Mouse (Mus musculus): ENCODE measurements around the gene Pknox2. TPM values are rescaled to one million over a fixed set of nuclear protein-coding genes. Genes with fewer than 3 reads are reported as not detected.

The Pknox2 gene
- polyA plus RNA-seq, 1 experiment = 8.5 TPM

DNA sequence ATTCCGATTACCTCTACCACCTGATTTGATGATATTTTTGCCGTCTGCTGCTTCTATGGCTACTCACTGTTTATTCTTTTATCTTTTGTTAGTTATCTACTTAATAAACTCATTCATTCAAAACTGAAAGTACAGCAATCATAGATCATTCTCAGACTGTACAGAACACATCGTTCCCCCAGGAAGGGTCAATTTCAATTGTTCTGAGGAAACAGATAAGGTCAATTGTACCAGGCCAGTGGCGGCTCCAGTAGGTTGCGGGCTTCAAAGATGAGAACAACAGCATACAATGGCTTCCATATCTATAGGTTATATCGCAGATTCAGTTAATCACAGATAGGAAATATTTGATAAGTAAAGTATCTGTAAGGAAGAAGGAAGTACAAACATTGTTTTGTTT lies 66.9 kb downstream of the Pknox2 start:
- no peak overlapping the region for H3ac ChIP-seq (ENCODE audit: control insufficient read depth, insufficient read length, low read depth)
- H3K36me3 ChIP-seq (ENCODE audit: control insufficient read depth, insufficient read depth) = no peaks in the 10 kb centered on the region
- no peaks in the 10 kb centered on the region for H3K79me2 ChIP-seq (ENCODE audit: control insufficient read depth, insufficient read depth)
- TF ChIP-seq CTCF (IDR thresholded peaks at IDR 0.05; ENCODE audit: control insufficient read depth, insufficient read depth, insufficient read length) = no peak
- no peak for TF ChIP-seq MYOD1 (IDR thresholded peaks at IDR 0.05; ENCODE audit: control insufficient read depth, insufficient read length, low read depth)
- TF ChIP-seq USF1 (IDR thresholded peaks at IDR 0.05; ENCODE audit: low read depth) = no peak
- TF ChIP-seq MYOG (IDR thresholded peaks at IDR 0.05; ENCODE audit: control insufficient read depth, extremely low read depth, insufficient read length) = no peak
- no peak for TF ChIP-seq MAX (IDR thresholded peaks at IDR 0.05)
- no peak for TF ChIP-seq FOSL1 (IDR thresholded peaks at IDR 0.05; ENCODE audit: insufficient read depth, low read length, poor library complexity, severe bottlenecking)
- no peak for TF ChIP-seq CEBPB (IDR thresholded peaks at IDR 0.05; ENCODE audit: low read depth)
- no peaks in the 10 kb centered on the region for H3K79me3 ChIP-seq (ENCODE audit: low read depth)
- H3K27me3 ChIP-seq (ENCODE audit: control insufficient read depth, insufficient read depth, insufficient read length) = no peaks in the 10 kb centered on the region
- H3K4me3 ChIP-seq (ENCODE audit: insufficient read depth, poor library complexity, severe bottlenecking) = no peak overlapping the region

DNA sequence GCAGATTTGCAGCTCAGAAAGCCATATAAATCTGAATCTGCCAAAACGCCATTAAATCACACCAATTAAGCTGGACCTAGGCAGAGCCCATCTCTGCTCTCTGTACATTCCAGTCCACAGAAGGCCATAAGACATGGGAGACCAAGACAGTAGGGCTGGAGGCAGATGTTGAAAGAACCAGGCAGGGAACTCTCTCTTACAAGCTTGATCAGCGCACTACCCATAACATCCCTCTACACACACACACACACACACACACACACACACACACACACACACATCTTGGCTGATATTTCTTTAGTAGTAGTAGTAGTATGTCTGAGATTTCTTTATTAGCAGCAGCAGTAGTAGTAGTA lies 70.2 kb downstream of the Pknox2 start:
- Histone ChIP-seq H3K36me3 (ENCODE audit: control insufficient read depth, insufficient read depth) (no peaks in the 10 kb centered on the region), H3K79me3 (ENCODE audit: low read depth) (no peaks in the 10 kb centered on the region), H3K79me2 (ENCODE audit: control insufficient read depth, insufficient read depth) (no peaks in the 10 kb centered on the region), H3K4me3 (ENCODE audit: insufficient read depth, poor library complexity, severe bottlenecking) (no peak overlapping the region), H3K27me3 (ENCODE audit: control insufficient read depth, insufficient read depth, insufficient read length) (no peaks in the 10 kb centered on the region), H3ac (ENCODE audit: control insufficient read depth, insufficient read length, low read depth) (no peak overlapping the region)
- TF ChIP-seq FOSL1 (IDR thresholded peaks at IDR 0.05; ENCODE audit: insufficient read depth, low read length, poor library complexity, severe bottlenecking) (no peak), MYOG (IDR thresholded peaks at IDR 0.05; ENCODE audit: control insufficient read depth, extremely low read depth, insufficient read length) (no peak), MAX (IDR thresholded peaks at IDR 0.05) (no peak), CEBPB (IDR thresholded peaks at IDR 0.05; ENCODE audit: low read depth) (no peak), CTCF (IDR thresholded peaks at IDR 0.05; ENCODE audit: control insufficient read depth, insufficient read depth, insufficient read length) (no peak), MYOD1 (IDR thresholded peaks at IDR 0.05; ENCODE audit: control insufficient read depth, insufficient read length, low read depth) (no peak), USF1 (IDR thresholded peaks at IDR 0.05; ENCODE audit: low read depth) (no peak)

DNA sequence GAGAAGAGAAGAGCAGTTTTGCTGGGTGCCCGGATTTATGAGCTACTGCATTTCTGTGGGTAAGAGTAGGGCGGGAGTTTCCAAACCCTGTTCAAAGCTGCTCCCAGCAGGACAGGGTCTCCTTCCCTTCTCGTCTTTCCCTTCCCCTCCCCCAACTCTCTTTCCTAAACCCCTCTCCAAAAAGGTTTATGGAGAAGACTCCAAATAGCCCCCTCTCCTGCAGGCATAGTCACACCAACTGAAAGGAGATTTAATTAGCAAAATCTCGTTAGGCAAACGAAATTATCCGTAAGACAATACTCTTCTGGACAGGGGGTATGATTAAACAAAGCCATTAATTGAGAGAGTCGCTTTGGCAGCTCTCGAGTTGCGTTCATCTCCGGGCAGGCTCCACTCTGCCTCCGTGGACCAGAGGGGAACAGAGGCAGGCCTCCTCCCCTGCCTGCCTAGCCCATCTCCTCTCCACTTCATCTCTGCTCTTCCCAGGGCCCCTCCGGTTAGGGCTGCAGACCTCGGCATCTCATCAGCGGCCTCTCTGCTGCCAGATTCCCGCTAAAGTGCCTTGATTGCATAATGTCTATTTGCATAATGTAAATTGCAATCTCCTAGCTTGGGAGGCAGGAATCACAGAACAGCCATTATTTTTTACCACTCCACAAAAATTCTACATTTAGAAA lies 70.7 kb downstream of the Pknox2 start:
- H3K79me2 ChIP-seq (ENCODE audit: control insufficient read depth, insufficient read depth) = no peaks in the 10 kb centered on the region
- H3K27me3 ChIP-seq (ENCODE audit: control insufficient read depth, insufficient read depth, insufficient read length) = no peaks in the 10 kb centered on the region
- H3ac ChIP-seq (ENCODE audit: control insufficient read depth, insufficient read length, low read depth) = no peak overlapping the region
- H3K4me3 ChIP-seq (ENCODE audit: insufficient read depth, poor library complexity, severe bottlenecking) = no peak overlapping the region
- no peak for TF ChIP-seq CTCF (IDR thresholded peaks at IDR 0.05; ENCODE audit: control insufficient read depth, insufficient read depth, insufficient read length)
- no peak for TF ChIP-seq MAX (IDR thresholded peaks at IDR 0.05)
- H3K36me3 ChIP-seq (ENCODE audit: control insufficient read depth, insufficient read depth) = no peaks in the 10 kb centered on the region
- H3K79me3 ChIP-seq (ENCODE audit: low read depth) = no peaks in the 10 kb centered on the region

DNA sequence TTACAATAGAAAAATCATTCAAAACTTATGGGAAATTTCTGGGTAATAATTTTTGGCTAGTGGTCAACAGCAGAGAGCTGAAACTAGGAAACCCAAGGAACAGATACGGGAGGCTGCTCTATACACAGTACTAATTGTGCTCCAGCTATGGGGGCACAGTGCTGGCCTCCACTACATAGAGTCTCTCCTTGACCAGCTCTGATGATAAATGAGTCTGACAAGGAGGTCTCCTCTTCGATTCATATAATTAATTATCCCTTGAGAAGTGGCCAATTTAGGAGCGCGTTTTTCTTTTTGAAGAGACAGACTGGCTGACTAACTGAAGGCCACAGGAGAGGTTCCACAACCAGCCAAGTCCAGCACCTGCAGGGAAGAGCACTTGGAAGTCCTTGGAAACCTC lies 71.3 kb downstream of the Pknox2 start:
- H3K36me3 ChIP-seq (ENCODE audit: control insufficient read depth, insufficient read depth) = no peaks in the 10 kb centered on the region
- TF ChIP-seq CTCF (IDR thresholded peaks at IDR 0.05; ENCODE audit: control insufficient read depth, insufficient read depth, insufficient read length) = no peak

DNA sequence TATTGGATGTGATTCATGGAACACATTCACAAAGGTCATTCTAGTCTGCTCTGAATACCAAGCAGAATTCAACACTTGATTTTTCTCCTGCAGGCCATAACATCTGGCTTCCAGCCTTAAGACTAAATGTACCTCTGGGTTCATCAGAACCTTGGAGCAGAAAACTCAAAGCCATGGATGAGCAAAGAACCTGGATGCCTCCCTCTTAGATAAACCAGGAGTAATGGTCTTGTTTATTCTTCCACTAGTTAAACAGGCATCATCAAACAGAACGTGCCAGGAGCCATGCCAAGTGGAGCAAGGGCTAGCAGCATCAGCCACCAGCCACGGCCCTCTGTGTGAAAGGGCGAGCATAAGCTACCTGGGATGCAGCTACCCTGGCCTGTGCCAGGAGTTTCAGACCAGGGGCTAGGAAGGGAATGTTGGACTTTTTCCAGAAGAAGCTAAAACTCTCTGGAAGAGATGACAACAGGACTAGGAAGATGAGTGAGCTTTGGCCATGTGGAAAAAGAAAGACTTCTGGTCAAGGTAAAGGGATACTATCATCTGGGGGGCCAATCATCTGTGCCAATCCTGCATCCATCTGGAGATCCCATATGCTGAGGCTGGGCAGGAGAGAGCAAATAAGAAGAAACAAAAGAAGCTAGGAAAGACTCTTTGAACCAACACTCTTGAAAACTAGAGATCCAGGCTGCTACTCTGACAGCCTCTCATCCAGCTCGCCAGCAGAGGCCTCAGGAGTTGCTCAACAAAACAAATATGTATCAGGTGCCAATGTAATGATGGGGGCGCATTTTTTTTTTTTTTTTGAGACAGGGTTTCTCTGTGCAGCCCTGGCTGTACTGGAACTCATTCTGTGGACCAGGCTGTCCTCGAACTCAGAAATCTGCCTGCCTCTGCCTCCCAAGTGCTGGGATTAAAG lies 77.6 kb downstream of the Pknox2 start:
- Histone ChIP-seq H3K79me3 (ENCODE audit: low read depth) (no peaks in the 10 kb centered on the region), H3ac (ENCODE audit: control insufficient read depth, insufficient read length, low read depth) (no peak overlapping the region), H3K4me3 (ENCODE audit: insufficient read depth, poor library complexity, severe bottlenecking) (no peak overlapping the region), H3K27me3 (ENCODE audit: control insufficient read depth, insufficient read depth, insufficient read length) (no peaks in the 10 kb centered on the region), H3K79me2 (ENCODE audit: control insufficient read depth, insufficient read depth) (no peaks in the 10 kb centered on the region), H3K36me3 (ENCODE audit: control insufficient read depth, insufficient read depth) (no peaks in the 10 kb centered on the region)
- TF ChIP-seq MAX (IDR thresholded peaks at IDR 0.05) (no peak), MYOG (IDR thresholded peaks at IDR 0.05; ENCODE audit: control insufficient read depth, extremely low read depth, insufficient read length) (no peak), MYOD1 (IDR thresholded peaks at IDR 0.05; ENCODE audit: control insufficient read depth, insufficient read length, low read depth) (no peak), CTCF (IDR thresholded peaks at IDR 0.05; ENCODE audit: control insufficient read depth, insufficient read depth, insufficient read length) (no peak), FOSL1 (IDR thresholded peaks at IDR 0.05; ENCODE audit: insufficient read depth, low read length, poor library complexity, severe bottlenecking) (no peak), USF1 (IDR thresholded peaks at IDR 0.05; ENCODE audit: low read depth) (no peak), CEBPB (IDR thresholded peaks at IDR 0.05; ENCODE audit: low read depth) (no peak)

More for the DNA sequence above, 71.3 kb downstream of the Pknox2 start:
- H3ac ChIP-seq (ENCODE audit: control insufficient read depth, insufficient read length, low read depth) = no peak overlapping the region
- no peaks in the 10 kb centered on the region for H3K27me3 ChIP-seq (ENCODE audit: control insufficient read depth, insufficient read depth, insufficient read length)
- no peak overlapping the region for H3K4me3 ChIP-seq (ENCODE audit: insufficient read depth, poor library complexity, severe bottlenecking)
- no peaks in the 10 kb centered on the region for H3K79me2 ChIP-seq (ENCODE audit: control insufficient read depth, insufficient read depth)
- no peaks in the 10 kb centered on the region for H3K79me3 ChIP-seq (ENCODE audit: low read depth)

DNA sequence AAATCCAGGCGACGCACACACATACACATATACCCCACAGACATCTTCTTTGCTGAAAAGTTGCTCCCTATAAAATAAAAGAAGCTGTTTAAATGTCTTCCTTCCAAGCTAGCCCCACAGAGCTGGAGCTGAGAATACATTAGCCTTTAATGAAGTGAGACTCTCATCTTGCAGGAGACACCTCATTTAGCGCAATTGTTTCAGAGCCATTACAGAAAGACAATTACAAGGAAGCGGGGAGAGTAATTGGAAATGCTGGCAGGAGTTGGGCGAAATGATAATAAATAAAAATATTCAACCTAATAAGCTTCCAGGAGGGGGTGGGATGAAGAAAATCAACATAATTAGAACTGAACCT lies 79.8 kb downstream of the Pknox2 start:
- Histone ChIP-seq H3K27me3 (ENCODE audit: control insufficient read depth, insufficient read depth, insufficient read length) (no peaks in the 10 kb centered on the region), H3K79me2 (ENCODE audit: control insufficient read depth, insufficient read depth) (no peaks in the 10 kb centered on the region), H3K4me3 (ENCODE audit: insufficient read depth, poor library complexity, severe bottlenecking) (no peak overlapping the region), H3K79me3 (ENCODE audit: low read depth) (no peaks in the 10 kb centered on the region), H3ac (ENCODE audit: control insufficient read depth, insufficient read length, low read depth) (no peak overlapping the region), H3K36me3 (ENCODE audit: control insufficient read depth, insufficient read depth) (no peaks in the 10 kb centered on the region)
- TF ChIP-seq MAX (IDR thresholded peaks at IDR 0.05) = no peak
- no peak for TF ChIP-seq MYOG (IDR thresholded peaks at IDR 0.05; ENCODE audit: control insufficient read depth, extremely low read depth, insufficient read length)
- no peak for TF ChIP-seq USF1 (IDR thresholded peaks at IDR 0.05; ENCODE audit: low read depth)
- TF ChIP-seq CTCF (IDR thresholded peaks at IDR 0.05; ENCODE audit: control insufficient read depth, insufficient read depth, insufficient read length) = no peak
- no peak for TF ChIP-seq MYOD1 (IDR thresholded peaks at IDR 0.05; ENCODE audit: control insufficient read depth, insufficient read length, low read depth)
- TF ChIP-seq CEBPB (IDR thresholded peaks at IDR 0.05; ENCODE audit: low read depth) = no peak
- TF ChIP-seq FOSL1 (IDR thresholded peaks at IDR 0.05; ENCODE audit: insufficient read depth, low read length, poor library complexity, severe bottlenecking) = no peak

Measured in C2C12 (cell line).